ENCODE assay signal across 7 mouse cellular contexts in genomic region chr13:43241069-43241468, GRCm38 (mm10).
DNase-seq lines count a peak whose midpoint lies in the region; ATAC-seq lines count a peak whose summit lies in the region.

No protein-coding gene starts in this region.

- no peaks in the 10 kb centered on the region for H3K9me3 ChIP-seq in heart, embryonic 10.5 days
- no peaks in the 10 kb centered on the region for H3K9me3 ChIP-seq in neural tube, embryonic 13.5 days
- H3K9me3 ChIP-seq in heart, embryonic 14.5 days (ENCODE audit: control insufficient read depth, low read length) = no peaks in the 10 kb centered on the region

- H3K4me2 ChIP-seq in neural tube, embryonic 13.5 days = no peak overlapping the region
- no peak overlapping the region for H3K4me2 ChIP-seq in heart, embryonic 14.5 days (ENCODE audit: low read length)

- ATAC-seq in neural tube, embryonic 13.5 days (ENCODE audit: low read depth) = peak; percentile 33; the same call in 1 of the 2 replicates
- ATAC-seq in heart, embryonic 14.5 days (ENCODE audit: insufficient number of reproducible peaks, insufficient read depth, low FRiP score, low read depth) = no peak
- ATAC-seq in erythroblast, adult 5-6 weeks (replicated peaks; ENCODE audit: low FRiP score, poor library complexity, severe bottlenecking) = no peak

- H3K27me3 ChIP-seq in heart, embryonic 10.5 days (ENCODE audit: insufficient read depth, poor library complexity, severe bottlenecking) = no peaks in the 10 kb centered on the region
- H3K27me3 ChIP-seq in neural tube, embryonic 13.5 days = no peaks in the 10 kb centered on the region
- H3K27me3 ChIP-seq in heart, embryonic 14.5 days (ENCODE audit: control insufficient read depth, insufficient read depth, low read length) = no peaks in the 10 kb centered on the region
- no peaks in the 10 kb centered on the region for H3K27me3 ChIP-seq in splenic B cell, adult 2 months (ENCODE audit: control insufficient read depth, insufficient read depth, low read length, poor library complexity, severe bottlenecking)

- H3K36me3 ChIP-seq in heart, embryonic 10.5 days = 0 out of 2 replicates have a peak, but pooled peaks cover 2% of the 10 kb centered on the region
- H3K36me3 ChIP-seq in neural tube, embryonic 13.5 days = no peaks in the 10 kb centered on the region
- no peaks in the 10 kb centered on the region for H3K36me3 ChIP-seq in heart, embryonic 14.5 days (ENCODE audit: control insufficient read depth, insufficient read depth, low read length)
- H3K36me3 ChIP-seq in splenic B cell, adult 2 months (ENCODE audit: control insufficient read depth, insufficient read depth, low read length, poor library complexity, severe bottlenecking) = no peaks in the 10 kb centered on the region

- peak overlapping the region; percentile 36; the same call in 1 of the 2 replicates for H3K27ac ChIP-seq in heart, embryonic 10.5 days
- H3K27ac ChIP-seq in neural tube, embryonic 13.5 days (replicated peaks) = peak overlapping the region; percentile 57
- H3K27ac ChIP-seq in heart, embryonic 14.5 days (replicated peaks in 1 of 2; ENCODE audit: control insufficient read depth in 1 of 2, insufficient read depth in 1 of 2, low read depth in 2 of 2, low read length in 2 of 2) = peak overlapping the region; percentile 26 to 30; a peak in 3 of 4 replicates

- 19% methylated on average over 1 of the region's 1 CpGs for WGBS in heart, embryonic 10.5 days
- WGBS in neural tube, embryonic 13.5 days = 15% methylated on average over 1 of the region's 1 CpGs
- 10% methylated on average over 1 of the region's 1 CpGs for WGBS in heart, embryonic 14.5 days

- H3K4me3 ChIP-seq in heart, embryonic 10.5 days = no peak overlapping the region
- no peak overlapping the region for H3K4me3 ChIP-seq in neural tube, embryonic 13.5 days
- no peak overlapping the region for H3K4me3 ChIP-seq in heart, embryonic 14.5 days (ENCODE audit: control insufficient read depth in 1 of 2, insufficient read depth in 1 of 2, low read depth in 1 of 2, low read length in 2 of 2)

- no peak overlapping the region for H3K9ac ChIP-seq in neural tube, embryonic 13.5 days
- H3K9ac ChIP-seq in heart, embryonic 14.5 days (ENCODE audit: low read length) = no peak overlapping the region

- no peak for DNase-seq in heart, embryonic 10.5 days (ENCODE audit: low spot score)
- DNase-seq in heart, adult 8-10 months (ENCODE audit: low spot score) = no peak
- no peak for DNase-seq in neural tube, embryonic 10.5 days (ENCODE audit: extremely low spot score, low spot score)
- DNase-seq in splenic B cell, adult 2 months (ENCODE audit: low read depth, low spot score) = peak; percentile 51

- H3K4me1 ChIP-seq in heart, embryonic 10.5 days = peaks cover 59% of the 10 kb centered on the region
- peaks cover 20% of the 10 kb centered on the region for H3K4me1 ChIP-seq in neural tube, embryonic 13.5 days (replicated peaks)
- peaks cover 24 to 44% of the 10 kb centered on the region in 2 experiments for H3K4me1 ChIP-seq in heart, embryonic 14.5 days (ENCODE audit: control insufficient read depth in 2 of 2, insufficient read depth in 2 of 2, low read length in 2 of 2)
